Mouse (Mus musculus): ENCODE results near the gene Map1s. TPM values are rescaled to one million over a fixed set of nuclear protein-coding genes. Genes with fewer than 3 reads are reported as not detected.

Gene Map1s
- polyA plus RNA-seq, 1 experiment from 2014 or later = 15.2 TPM

DNA sequence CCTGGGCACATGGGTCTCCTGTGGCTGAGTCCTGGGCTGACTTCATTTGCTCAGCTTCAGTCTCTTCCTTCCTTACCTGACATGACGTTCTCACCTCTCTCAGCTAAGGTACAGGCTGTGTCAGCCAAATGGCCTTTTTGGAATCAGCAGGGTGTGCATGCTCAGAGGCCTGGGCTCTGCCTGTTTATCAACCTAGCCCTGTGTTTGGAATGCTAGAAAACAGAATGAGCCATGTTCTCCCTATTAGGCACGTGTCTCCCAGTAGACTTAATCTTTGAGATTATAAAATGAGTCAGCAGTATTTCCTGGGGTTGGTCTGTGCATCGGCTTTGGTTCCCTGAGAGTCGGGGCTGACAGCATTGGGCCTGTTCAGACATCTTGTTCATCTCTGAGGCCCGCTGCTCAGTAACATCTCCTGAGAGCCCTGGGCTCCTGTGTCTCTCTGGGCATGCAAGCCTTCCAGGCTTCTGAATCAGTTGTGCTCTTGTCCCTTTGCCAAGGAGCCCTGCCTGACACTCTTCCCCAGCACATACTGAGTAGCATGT lies 23.1 kb downstream of the Map1s start:
- ATAC-seq (ENCODE audit: low FRiP score, low TSS enrichment) (peak; percentile 62), DNase-seq (ENCODE audit: low spot score) (no peak)
- Histone ChIP-seq H3K36me3 (ENCODE audit: control insufficient read depth, insufficient read depth, low read length) (no peaks in the 10 kb centered on the region), H3K27me3 (ENCODE audit: control insufficient read depth, insufficient read depth, low read length) (no peaks in the 10 kb centered on the region), H3K9me3 (ENCODE audit: control insufficient read depth, low read length) (no peaks in the 10 kb centered on the region), H3K4me2 (replicated peaks; ENCODE audit: low read depth) (no peak overlapping the region), H3K4me1 (replicated peaks; ENCODE audit: control insufficient read depth, insufficient read depth) (no peaks in the 10 kb centered on the region), H3K4me3 (ENCODE audit: low read depth, low read length) (no peak overlapping the region), H3K27ac (replicated peaks) (no peak overlapping the region), H3K9ac (ENCODE audit: low read length) (no peak overlapping the region)
- 50% methylated on average over 5 of the region's 5 CpGs for WGBS
- TF ChIP-seq EP300 (optimal IDR thresholded peaks at IDR 0.05) (no peak), CTCF (IDR thresholded peaks at IDR 0.05; ENCODE audit: low read depth) (no peak)

DNA sequence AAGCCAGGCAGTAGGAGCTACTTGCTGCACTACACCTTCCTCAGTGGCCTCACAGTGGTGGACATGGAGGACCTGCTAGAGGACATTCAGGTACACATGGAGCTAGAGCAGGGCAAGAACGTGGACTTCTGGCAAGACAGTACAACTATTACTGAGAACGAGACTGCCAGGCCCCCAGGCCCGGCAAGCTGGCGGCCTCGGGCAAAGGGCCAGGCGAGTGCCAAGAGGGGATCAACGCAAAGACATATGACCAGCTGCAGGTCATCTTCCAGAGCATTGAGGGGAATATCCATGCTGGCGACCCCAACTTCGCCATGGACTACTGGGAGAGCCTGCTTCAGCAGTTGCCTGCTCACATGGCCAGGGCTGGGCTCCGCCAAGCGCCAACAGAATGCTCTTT lies 26.0 kb downstream of the Map1s start:
- H3K4me3 ChIP-seq (ENCODE audit: low read depth, low read length) = no peak overlapping the region
- WGBS = 90% methylated on average over 11 of the region's 11 CpGs
- no peaks in the 10 kb centered on the region for H3K36me3 ChIP-seq (ENCODE audit: control insufficient read depth, insufficient read depth, low read length)
- no peaks in the 10 kb centered on the region for H3K4me1 ChIP-seq (replicated peaks; ENCODE audit: control insufficient read depth, insufficient read depth)
- no peak overlapping the region for H3K27ac ChIP-seq (replicated peaks)
- H3K9me3 ChIP-seq (ENCODE audit: control insufficient read depth, low read length) = no peaks in the 10 kb centered on the region
- H3K27me3 ChIP-seq (ENCODE audit: control insufficient read depth, insufficient read depth, low read length) = no peaks in the 10 kb centered on the region
- H3K9ac ChIP-seq (ENCODE audit: low read length) = no peak overlapping the region
- TF ChIP-seq CTCF (IDR thresholded peaks at IDR 0.05; ENCODE audit: low read depth) (no peak), EP300 (optimal IDR thresholded peaks at IDR 0.05) (no peak)
- DNase-seq (ENCODE audit: low spot score) (no peak), ATAC-seq (ENCODE audit: low FRiP score, low TSS enrichment) (no peak)
- H3K4me2 ChIP-seq (replicated peaks; ENCODE audit: low read depth) = no peak overlapping the region

DNA sequence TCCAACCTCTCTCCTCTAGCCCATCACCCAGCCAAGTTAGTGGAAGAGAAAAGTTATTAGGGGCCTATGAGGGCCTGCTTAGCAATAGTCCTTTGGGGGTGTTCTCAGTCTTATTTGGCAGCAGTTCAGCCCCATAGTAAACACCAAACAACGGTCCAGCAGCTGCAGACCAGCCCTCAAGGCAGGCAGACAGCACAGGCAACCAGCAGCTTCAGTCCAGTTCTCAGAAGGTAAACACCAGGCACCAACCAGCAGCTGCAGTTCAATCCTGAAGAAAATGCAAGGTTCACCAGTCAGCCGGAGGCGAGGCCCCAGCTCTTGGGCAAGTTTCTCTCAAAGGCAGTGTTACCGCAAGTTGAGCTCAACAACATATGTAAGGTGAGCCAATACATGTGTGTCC lies 27.3 kb downstream of the Map1s start:
- Histone ChIP-seq H3K4me1 (replicated peaks; ENCODE audit: control insufficient read depth, insufficient read depth) (no peaks in the 10 kb centered on the region), H3K4me3 (ENCODE audit: low read depth, low read length) (no peak overlapping the region), H3K36me3 (ENCODE audit: control insufficient read depth, insufficient read depth, low read length) (no peaks in the 10 kb centered on the region), H3K9me3 (ENCODE audit: control insufficient read depth, low read length) (no peaks in the 10 kb centered on the region), H3K9ac (ENCODE audit: low read length) (no peak overlapping the region), H3K4me2 (replicated peaks; ENCODE audit: low read depth) (no peak overlapping the region), H3K27ac (replicated peaks) (no peak overlapping the region), H3K27me3 (ENCODE audit: control insufficient read depth, insufficient read depth, low read length) (no peaks in the 10 kb centered on the region)
- ATAC-seq (ENCODE audit: low FRiP score, low TSS enrichment) (no peak), DNase-seq (ENCODE audit: low spot score) (no peak)
- WGBS = 61% methylated on average over 4 of the region's 4 CpGs
- no peak for TF ChIP-seq EP300 (optimal IDR thresholded peaks at IDR 0.05)

DNA sequence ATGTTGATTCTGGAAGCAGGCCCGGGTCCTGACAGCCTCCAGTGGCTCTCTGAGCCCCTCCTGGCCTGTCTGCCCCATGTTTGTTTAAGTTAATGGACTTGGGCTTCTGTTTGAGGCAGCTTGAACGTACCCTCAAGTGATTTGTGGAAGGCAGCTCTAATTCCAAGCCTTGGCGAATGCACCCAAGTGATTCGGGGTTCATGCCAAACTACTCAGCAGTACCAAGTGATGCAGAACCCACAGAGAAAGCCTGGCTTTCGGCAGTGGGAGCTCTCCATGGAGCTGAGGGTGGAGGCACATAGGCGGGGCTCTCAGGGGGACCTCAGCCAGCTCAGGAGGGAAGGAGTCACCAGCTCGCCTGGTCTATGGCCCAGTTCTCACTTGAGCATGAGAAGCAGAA lies 29.1 kb downstream of the Map1s start:
- Histone ChIP-seq H3K36me3 (ENCODE audit: control insufficient read depth, insufficient read depth, low read length) (no peaks in the 10 kb centered on the region), H3K4me3 (ENCODE audit: low read depth, low read length) (no peak overlapping the region), H3K9ac (ENCODE audit: low read length) (no peak overlapping the region), H3K27me3 (ENCODE audit: control insufficient read depth, insufficient read depth, low read length) (no peaks in the 10 kb centered on the region), H3K9me3 (ENCODE audit: control insufficient read depth, low read length) (no peaks in the 10 kb centered on the region), H3K4me1 (replicated peaks; ENCODE audit: control insufficient read depth, insufficient read depth) (no peaks in the 10 kb centered on the region), H3K4me2 (replicated peaks; ENCODE audit: low read depth) (no peak overlapping the region), H3K27ac (replicated peaks) (no peak overlapping the region)
- 32% methylated on average over 7 of the region's 7 CpGs for WGBS
- TF ChIP-seq CTCF (IDR thresholded peaks at IDR 0.05; ENCODE audit: low read depth) (no peak), EP300 (optimal IDR thresholded peaks at IDR 0.05) (no peak)
- DNase-seq (ENCODE audit: low spot score) (no peak), ATAC-seq (ENCODE audit: low FRiP score, low TSS enrichment) (no peak)

DNA sequence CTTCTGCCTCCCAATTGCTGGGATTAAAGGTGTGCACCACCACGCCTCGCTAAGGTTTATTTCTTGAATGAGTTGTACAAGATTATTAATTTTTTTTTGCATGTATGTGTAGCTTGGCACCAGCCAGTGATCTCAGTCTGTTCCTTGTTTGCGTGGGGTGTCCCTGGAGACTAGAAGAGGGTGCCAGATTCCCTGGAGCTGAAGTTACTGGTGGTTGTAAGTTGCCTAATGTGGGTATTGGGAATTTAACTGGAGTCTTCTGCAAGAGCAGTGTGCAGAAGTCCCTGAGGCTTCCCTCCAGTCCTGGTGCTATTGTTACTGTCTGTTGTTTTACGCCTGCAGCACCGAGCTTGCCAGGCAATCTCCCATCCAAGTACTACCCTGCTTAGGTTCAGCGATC lies 31.5 kb downstream of the Map1s start:
- DNase-seq (ENCODE audit: low spot score) (no peak), ATAC-seq (ENCODE audit: low FRiP score, low TSS enrichment) (no peak)
- Histone ChIP-seq H3K4me2 (replicated peaks; ENCODE audit: low read depth) (no peak overlapping the region), H3K9me3 (ENCODE audit: control insufficient read depth, low read length) (no peaks in the 10 kb centered on the region), H3K27me3 (ENCODE audit: control insufficient read depth, insufficient read depth, low read length) (no peaks in the 10 kb centered on the region), H3K36me3 (ENCODE audit: control insufficient read depth, insufficient read depth, low read length) (no peaks in the 10 kb centered on the region), H3K4me3 (ENCODE audit: low read depth, low read length) (no peak overlapping the region), H3K9ac (ENCODE audit: low read length) (no peak overlapping the region), H3K4me1 (replicated peaks; ENCODE audit: control insufficient read depth, insufficient read depth) (no peaks in the 10 kb centered on the region), H3K27ac (replicated peaks) (no peak overlapping the region)
- WGBS = 81% methylated on average over 6 of the region's 6 CpGs
- TF ChIP-seq EP300 (optimal IDR thresholded peaks at IDR 0.05) (no peak), CTCF (IDR thresholded peaks at IDR 0.05; ENCODE audit: low read depth) (no peak)

DNA sequence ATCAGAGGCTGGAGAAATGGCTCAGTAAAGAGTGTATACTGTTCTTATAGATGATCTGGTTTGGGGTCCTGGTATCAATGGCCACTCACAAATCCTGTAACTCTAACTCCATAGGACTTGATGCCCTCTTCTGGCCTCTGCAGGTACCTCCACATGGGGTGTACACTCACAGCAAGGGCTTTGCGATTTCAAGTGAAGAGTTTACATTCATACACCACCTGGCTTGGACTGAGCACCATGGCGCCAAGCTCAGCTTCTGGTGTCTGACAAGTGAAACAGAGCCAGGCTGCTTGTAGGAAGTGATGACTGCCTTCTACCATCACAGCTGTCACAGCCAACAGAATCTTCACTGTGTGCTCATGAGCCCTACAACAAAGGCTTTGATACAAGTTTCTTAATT lies 35.7 kb downstream of the Map1s start:
- no peak for TF ChIP-seq EP300 (optimal IDR thresholded peaks at IDR 0.05)
- TF ChIP-seq CTCF (IDR thresholded peaks at IDR 0.05; ENCODE audit: low read depth) = peak; percentile 37
- ATAC-seq (ENCODE audit: low FRiP score, low TSS enrichment) (no peak), DNase-seq (ENCODE audit: low spot score) (no peak)
- H3K4me2 ChIP-seq (replicated peaks; ENCODE audit: low read depth) = no peak overlapping the region
- H3K36me3 ChIP-seq (ENCODE audit: control insufficient read depth, insufficient read depth, low read length) = no peaks in the 10 kb centered on the region
- H3K27ac ChIP-seq (replicated peaks) = no peak overlapping the region
- no peak overlapping the region for H3K9ac ChIP-seq (ENCODE audit: low read length)
- no peak overlapping the region for H3K4me3 ChIP-seq (ENCODE audit: low read depth, low read length)
- H3K4me1 ChIP-seq (replicated peaks; ENCODE audit: control insufficient read depth, insufficient read depth) = no peaks in the 10 kb centered on the region
- no peaks in the 10 kb centered on the region for H3K9me3 ChIP-seq (ENCODE audit: control insufficient read depth, low read length)
- WGBS = 47% methylated on average over 2 of the region's 2 CpGs
- H3K27me3 ChIP-seq (ENCODE audit: control insufficient read depth, insufficient read depth, low read length) = no peaks in the 10 kb centered on the region

Data from stomach, postnatal 0 days (tissue).